ENCODE assay signal across 14 mouse cellular contexts in the genomic region with DNA sequence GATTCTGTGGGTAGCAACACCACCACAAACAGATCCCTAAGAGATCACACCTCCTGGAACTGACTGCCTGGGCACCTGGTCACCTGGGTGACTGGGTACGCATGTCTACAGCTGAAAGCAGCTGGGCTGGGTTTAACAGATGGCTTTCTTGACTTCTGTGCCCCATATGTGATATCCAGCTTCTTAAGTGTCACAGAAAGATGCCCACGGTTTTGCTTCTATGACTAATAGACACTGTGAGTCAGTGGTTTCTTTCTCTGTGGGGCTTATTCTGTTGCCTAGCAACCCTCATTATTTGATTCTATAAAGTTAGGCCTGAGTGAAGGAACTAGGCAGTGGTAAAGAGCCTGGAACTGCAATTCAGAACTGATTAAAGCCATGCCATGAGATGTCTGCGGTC. TPM values are rescaled to one million over a fixed set of nuclear protein-coding genes. Genes with fewer than 3 reads are reported as not detected.
DNase-seq lines count a peak whose midpoint lies in the region; ATAC-seq lines count a peak whose summit lies in the region.
"Had no signal": no experiment of that assay in that cellular context is flagged by ENCODE, and none has a peak within 500 bp of the region (broad histone marks: within the 10 kb centered on the region; RNA-seq: fewer than 3 reads in every experiment).

No protein-coding gene starts in this region.

- no peak for DNase-seq in forebrain, embryonic 10.5 days (ENCODE audit: extremely low spot score, low spot score)
- peak; percentile 68 for DNase-seq in midbrain, embryonic 14.5 days
- no peak for DNase-seq in midbrain, embryonic 10.5 days (ENCODE audit: low spot score)
- DNase-seq in frontal cortex, postnatal 25 days (ENCODE audit: low spot score in 2 of 2) = peak; percentile 9 to 35
- no peak for DNase-seq in thymus, postnatal 4 days
- DNase-seq: B cell, adult 2 months; embryo, embryonic 11 days; kidney, postnatal 4 days; liver, postnatal 0 days had no signal

- H3K4me3 ChIP-seq in forebrain, embryonic 13.5 days = no peak overlapping the region
- H3K4me3 ChIP-seq in forebrain, embryonic 10.5 days = no peak overlapping the region
- H3K4me3 ChIP-seq in midbrain, embryonic 14.5 days (replicated peaks; ENCODE audit: low read depth, low read length) = no peak overlapping the region
- no peak overlapping the region for H3K4me3 ChIP-seq in midbrain, embryonic 10.5 days
- H3K4me3 ChIP-seq in midbrain, embryonic 16.5 days (ENCODE audit: low read depth, low read length) = no peak overlapping the region
- H3K4me3 ChIP-seq: midbrain, embryonic 12.5 days; stomach, embryonic 15.5 days had no signal

- ATAC-seq in forebrain, embryonic 13.5 days = no peak
- no peak for ATAC-seq in midbrain, embryonic 14.5 days (ENCODE audit: low FRiP score, low TSS enrichment)
- ATAC-seq in midbrain, embryonic 16.5 days = peak; percentile 82
- ATAC-seq in activated CD4-positive, CD25-positive, alpha-beta regulatory T cell, adult 4 months = no peak
- ATAC-seq: liver, postnatal 0 days had no signal

- H3K27ac ChIP-seq in forebrain, embryonic 13.5 days = 0 out of 2 replicates have a peak overlapping the region, but pooled peaks have one; percentile 14
- no peak overlapping the region for H3K27ac ChIP-seq in forebrain, embryonic 10.5 days
- peak overlapping the region; percentile 34; the same call in 1 of the 2 replicates for H3K27ac ChIP-seq in midbrain, embryonic 14.5 days (replicated peaks; ENCODE audit: low read depth, low read length)
- H3K27ac ChIP-seq in midbrain, embryonic 10.5 days (replicated peaks) = no peak overlapping the region
- peak overlapping the region; percentile 68 for H3K27ac ChIP-seq in midbrain, embryonic 16.5 days (ENCODE audit: low read length)
- H3K27ac ChIP-seq: midbrain, embryonic 12.5 days; stomach, embryonic 15.5 days had no signal

- no peaks in the 10 kb centered on the region for H3K27me3 ChIP-seq in forebrain, embryonic 13.5 days
- H3K27me3 ChIP-seq in forebrain, embryonic 10.5 days (ENCODE audit: poor library complexity, severe bottlenecking) = no peaks in the 10 kb centered on the region
- no peaks in the 10 kb centered on the region for H3K27me3 ChIP-seq in midbrain, embryonic 14.5 days (ENCODE audit: control insufficient read depth, insufficient read depth, low read length)
- H3K27me3 ChIP-seq in midbrain, embryonic 10.5 days (ENCODE audit: low read depth, poor library complexity, severe bottlenecking) = no peaks in the 10 kb centered on the region
- H3K27me3 ChIP-seq in midbrain, embryonic 16.5 days (ENCODE audit: control insufficient read depth, insufficient read depth, low read depth, low read length) = no peaks in the 10 kb centered on the region
- H3K27me3 ChIP-seq: midbrain, embryonic 12.5 days; stomach, embryonic 15.5 days had no signal

- H3K9ac ChIP-seq in forebrain, embryonic 13.5 days = no peak overlapping the region
- no peak overlapping the region for H3K9ac ChIP-seq in midbrain, embryonic 14.5 days (replicated peaks; ENCODE audit: low read length)
- no peak overlapping the region for H3K9ac ChIP-seq in midbrain, embryonic 16.5 days (ENCODE audit: low read depth, low read length)
- H3K9ac ChIP-seq: liver, postnatal 0 days; midbrain, embryonic 12.5 days; stomach, embryonic 15.5 days had no signal

- no peaks in the 10 kb centered on the region for H3K9me3 ChIP-seq in forebrain, embryonic 13.5 days (replicated peaks)
- no peaks in the 10 kb centered on the region for H3K9me3 ChIP-seq in forebrain, embryonic 10.5 days
- no peaks in the 10 kb centered on the region for H3K9me3 ChIP-seq in midbrain, embryonic 14.5 days (ENCODE audit: control insufficient read depth, low read length)
- no peaks in the 10 kb centered on the region for H3K9me3 ChIP-seq in midbrain, embryonic 10.5 days (replicated peaks)
- no peaks in the 10 kb centered on the region for H3K9me3 ChIP-seq in midbrain, embryonic 16.5 days (replicated peaks; ENCODE audit: control insufficient read depth, low read length, poor library complexity, severe bottlenecking)
- H3K9me3 ChIP-seq: midbrain, embryonic 12.5 days; stomach, embryonic 15.5 days had no signal

- no peak overlapping the region for H3K4me2 ChIP-seq in forebrain, embryonic 13.5 days
- no peak overlapping the region for H3K4me2 ChIP-seq in midbrain, embryonic 14.5 days (ENCODE audit: low read length)
- H3K4me2 ChIP-seq in midbrain, embryonic 16.5 days (ENCODE audit: low read length) = no peak overlapping the region
- H3K4me2 ChIP-seq: midbrain, embryonic 12.5 days; stomach, embryonic 15.5 days had no signal

- H3K36me3 ChIP-seq in forebrain, embryonic 13.5 days (ENCODE audit: poor library complexity, severe bottlenecking) = no peaks in the 10 kb centered on the region
- no peaks in the 10 kb centered on the region for H3K36me3 ChIP-seq in forebrain, embryonic 10.5 days (replicated peaks)
- 0 out of 2 replicates have a peak, but pooled peaks cover 2% of the 10 kb centered on the region for H3K36me3 ChIP-seq in midbrain, embryonic 14.5 days (ENCODE audit: control insufficient read depth, insufficient read depth, low read length)
- no peaks in the 10 kb centered on the region for H3K36me3 ChIP-seq in midbrain, embryonic 10.5 days
- H3K36me3 ChIP-seq in midbrain, embryonic 16.5 days (ENCODE audit: control insufficient read depth, insufficient read depth, low read length) = peaks cover 3% of the 10 kb centered on the region; the same call in 1 of the 2 replicates
- H3K36me3 ChIP-seq: midbrain, embryonic 12.5 days; stomach, embryonic 15.5 days had no signal

- peaks cover 12% of the 10 kb centered on the region for H3K4me1 ChIP-seq in forebrain, embryonic 13.5 days
- peaks cover 10% of the 10 kb centered on the region for H3K4me1 ChIP-seq in forebrain, embryonic 10.5 days
- H3K4me1 ChIP-seq in midbrain, embryonic 14.5 days (ENCODE audit: control insufficient read depth, insufficient read depth, low read length) = peaks cover 5% of the 10 kb centered on the region
- H3K4me1 ChIP-seq in midbrain, embryonic 10.5 days = peaks cover 11% of the 10 kb centered on the region
- peaks cover 17% of the 10 kb centered on the region for H3K4me1 ChIP-seq in midbrain, embryonic 16.5 days (ENCODE audit: control insufficient read depth, insufficient read depth, low read length)
- H3K4me1 ChIP-seq: stomach, embryonic 15.5 days had no signal

- 52% methylated on average over 3 of the region's 3 CpGs for WGBS in forebrain, embryonic 13.5 days
- WGBS in forebrain, embryonic 10.5 days = 79% methylated on average over 3 of the region's 3 CpGs
- WGBS in midbrain, embryonic 14.5 days = 41% methylated on average over 3 of the region's 3 CpGs
- WGBS in midbrain, embryonic 10.5 days = 82% methylated on average over 3 of the region's 3 CpGs
- 38% methylated on average over 3 of the region's 3 CpGs for WGBS in midbrain, embryonic 16.5 days

RNA-seq across cellular contexts. Expression of gene Dclk3, which starts 55.1 kb away (rescaled TPM):
- polyA plus RNA-seq in forebrain, embryonic 13.5 days (2015; fragmentation: Nextera tagmentation; extraction: Ambion mirVana) = 1.6 and 2.0 TPM in 2 replicates
- polyA plus RNA-seq in forebrain, embryonic 10.5 days (2016; fragmentation: Nextera tagmentation; extraction: Ambion mirVana) = 0.14 and 0.21 TPM in 2 replicates
- polyA plus RNA-seq in midbrain, embryonic 14.5 days (2014; fragmentation: Nextera tagmentation; extraction: Ambion mirVana) = 3.4 and 4.3 TPM in 2 replicates
- polyA plus RNA-seq in midbrain, embryonic 10.5 days (2016; fragmentation: Nextera tagmentation; extraction: Ambion mirVana) = 0.15 and 0.21 TPM in 2 replicates
- 7.0 and 7.5 TPM in 2 replicates for polyA plus RNA-seq in midbrain, embryonic 16.5 days (2015; fragmentation: Nextera tagmentation; extraction: Ambion mirVana)
- not detected for polyA plus RNA-seq in activated CD4-positive, CD25-positive, alpha-beta regulatory T cell, adult 4 months (2017; shearing (Covaris generic))

Comparison
In these comparisons a context has a peak if more than half of its experiments do, and no peak if none do; other contexts are left out.
1. H3K27ac ChIP-seq: peak in forebrain, embryonic 13.5 days (single experiment), midbrain, embryonic 14.5 days (single experiment) and midbrain, embryonic 16.5 days (single experiment); none in forebrain, embryonic 10.5 days (single experiment) and midbrain, embryonic 10.5 days (single experiment).
2. DNase-seq: peak in midbrain, embryonic 14.5 days (single experiment) and frontal cortex, postnatal 25 days (2 of 2); none in forebrain, embryonic 10.5 days (single experiment), midbrain, embryonic 10.5 days (single experiment) and thymus, postnatal 4 days (single experiment).